Comparison of ENCODE assay signal across 8 mouse cellular contexts in genomic region chr6:120579831-120580712, GRCm38 (mm10). TPM values are rescaled to one million over a fixed set of nuclear protein-coding genes. Genes with fewer than 3 reads are reported as not detected.
A peak's percentile ranks its signal among the peaks of the same experiment; 100 is the strongest.
DNase-seq lines count a peak whose midpoint lies in the region; ATAC-seq and TF ChIP-seq lines count a peak whose summit lies in the region.

No protein-coding gene starts in this region.

- WGBS in heart, adult 2 months, result under 1% methylated on average over 18 of the region's 23 CpGs
- under 1% methylated on average over 20 of the region's 23 CpGs for whole genome bisulfite sequencing in kidney, embryonic 14.5 days
- WGBS in liver, adult 2 months, result under 1% methylated on average over 23 of the region's 23 CpGs
- under 1% methylated on average over 22 of the region's 23 CpGs for WGBS in stomach, embryonic 16.5 days

- no peaks in the 10 kb centered on the region for H3K27me3 ChIP-seq in heart, adult 2 months (ENCODE audit: control insufficient read depth, insufficient read depth, low read length)
- H3K27me3 ChIP-seq in kidney, embryonic 14.5 days (ENCODE audit: control insufficient read depth, insufficient read depth, low read length), result no peaks in the 10 kb centered on the region
- H3K27me3 ChIP-seq in liver, adult 2 months (ENCODE audit: control insufficient read depth, insufficient read depth, low read length), result no peaks in the 10 kb centered on the region
- peaks cover 3% of the 10 kb centered on the region; the same call in 1 of the 2 replicates for H3K27me3 ChIP-seq in stomach, embryonic 16.5 days (ENCODE audit: control insufficient read depth, insufficient read depth, low read length)

- DNase-seq in A20 (ENCODE audit: low read depth, low spot score), result peak; percentile 96
- peak; percentile 34 for DNase-seq in adipocyte (ENCODE audit: low spot score)
- peak; percentile 77 for DNase-seq in embryo, embryonic 9.5 days (ENCODE audit: extremely low spot score)
- peak; percentile 65 to 72 for DNase-seq in heart, adult 2 months
- peak; percentile 95 for DNase-seq in liver, adult 2 months (ENCODE audit: extremely low read depth, low read depth, low spot score)

- TF ChIP-seq CTCF in heart, adult 2 months (IDR thresholded peaks at IDR 0.05), result peak; percentile 68
- TF ChIP-seq CTCF in liver, adult 2 months (IDR thresholded peaks at IDR 0.05; ENCODE audit: low read depth, low read length), result peak; percentile 36

- H3K4me3 ChIP-seq in heart, adult 2 months, result peak overlapping the region; percentile 38
- peak overlapping the region; percentile 33 for H3K4me3 ChIP-seq in kidney, embryonic 14.5 days (ENCODE audit: low read length)
- peak overlapping the region; percentile 42 for H3K4me3 ChIP-seq in liver, adult 2 months (ENCODE audit: insufficient read depth, low read depth, low read length)
- H3K4me3 ChIP-seq in stomach, embryonic 16.5 days (replicated peaks; ENCODE audit: low read length), result peak overlapping the region; percentile 47

- intact Hi-C loops in heart, adult 2 months (cut with DNase I), result loop anchor here (2.0 kb wide), 1 partner anchor 41 kb away; no protein-coding TSS in a partner anchor

- H3K36me3 ChIP-seq in heart, adult 2 months (ENCODE audit: control insufficient read depth, insufficient read depth, low read length), result no peaks in the 10 kb centered on the region
- no peaks in the 10 kb centered on the region for H3K36me3 ChIP-seq in kidney, embryonic 14.5 days (ENCODE audit: control insufficient read depth, insufficient read depth, low read length)
- H3K36me3 ChIP-seq in liver, adult 2 months (ENCODE audit: control insufficient read depth, insufficient read depth, low read length), result no peaks in the 10 kb centered on the region
- no peaks in the 10 kb centered on the region for H3K36me3 ChIP-seq in stomach, embryonic 16.5 days (ENCODE audit: control insufficient read depth, insufficient read depth, low read length)

- ATAC-seq in kidney, embryonic 14.5 days (ENCODE audit: low FRiP score, low TSS enrichment), result peak; percentile 81
- peak; percentile 69 for ATAC-seq in monocyte, adult 5-6 weeks (replicated peaks; ENCODE audit: insufficient number of reproducible peaks, low FRiP score, low TSS enrichment, poor library complexity, severe bottlenecking)
- peak; percentile 90 for ATAC-seq in stomach, embryonic 16.5 days (ENCODE audit: insufficient read depth, low FRiP score)

- peaks cover 2% of the 10 kb centered on the region; the same call in 1 of the 2 replicates for H3K4me1 ChIP-seq in heart, adult 2 months (ENCODE audit: control insufficient read depth, insufficient read depth, low read length)
- H3K4me1 ChIP-seq in kidney, embryonic 14.5 days (ENCODE audit: control insufficient read depth, insufficient read depth, low read length), result peaks cover 14% of the 10 kb centered on the region; the same call in 1 of the 2 replicates
- H3K4me1 ChIP-seq in liver, adult 2 months (ENCODE audit: control insufficient read depth, insufficient read depth, low read length), result peaks cover 6% of the 10 kb centered on the region
- peaks cover 10% of the 10 kb centered on the region for H3K4me1 ChIP-seq in stomach, embryonic 16.5 days (ENCODE audit: control insufficient read depth, insufficient read depth, low read length)

- peak overlapping the region; percentile 60 for H3K9ac ChIP-seq in heart, adult 2 months (ENCODE audit: low read depth, low read length)
- H3K9ac ChIP-seq in kidney, embryonic 14.5 days (ENCODE audit: low read depth, low read length), result peak overlapping the region; percentile 44
- peak overlapping the region; percentile 54 for H3K9ac ChIP-seq in liver, adult 2 months (ENCODE audit: low read depth, low read length)
- H3K9ac ChIP-seq in stomach, embryonic 16.5 days (ENCODE audit: low read length), result peak overlapping the region; percentile 66

- no peaks in the 10 kb centered on the region for H3K9me3 ChIP-seq in kidney, embryonic 14.5 days (ENCODE audit: control insufficient read depth, low read length)
- H3K9me3 ChIP-seq in stomach, embryonic 16.5 days (replicated peaks; ENCODE audit: control insufficient read depth, low read length), result no peaks in the 10 kb centered on the region

- peak overlapping the region; percentile 67 for H3K4me2 ChIP-seq in kidney, embryonic 14.5 days (replicated peaks; ENCODE audit: low read depth, low read length)
- H3K4me2 ChIP-seq in stomach, embryonic 16.5 days (ENCODE audit: low read depth, low read length), result peak overlapping the region; percentile 91

- peak; percentile 34; the same call in 1 of the 2 replicates for TF ChIP-seq POLR2A in heart, adult 2 months (IDR thresholded peaks at IDR 0.05; ENCODE audit: insufficient read depth, low read depth, low read length)
- TF ChIP-seq POLR2A in liver, adult 2 months (IDR thresholded peaks at IDR 0.05; ENCODE audit: extremely low read depth, insufficient read depth, low read length), result peak; percentile 62; the same call in 1 of the 2 replicates

- TF ChIP-seq EP300 in heart, adult 2 months (IDR thresholded peaks at IDR 0.05; ENCODE audit: insufficient read depth, low read depth, low read length), result 0 out of 2 replicates have a peak, but pooled peaks have one; percentile 24

- H3K27ac ChIP-seq in heart, adult 2 months, result peak overlapping the region; percentile 79
- no peak overlapping the region for H3K27ac ChIP-seq in kidney, embryonic 14.5 days (ENCODE audit: low read depth, low read length)
- H3K27ac ChIP-seq in liver, adult 2 months (replicated peaks; ENCODE audit: insufficient read depth, low read depth, low read length), result peak overlapping the region; percentile 88
- H3K27ac ChIP-seq in stomach, embryonic 16.5 days (ENCODE audit: low read length), result no peak overlapping the region

- no peaks in the 10 kb centered on the region for H3K79me2 ChIP-seq in heart, adult 2 months (replicated peaks; ENCODE audit: control insufficient read depth, insufficient read depth, low read length)
- H3K79me2 ChIP-seq in liver, adult 2 months (ENCODE audit: control insufficient read depth, insufficient read depth, low read length), result no peaks in the 10 kb centered on the region

RNA-seq across cellular contexts. Expression of gene Hdhd5, which starts 49.0 kb away (rescaled TPM):
- 10 to 100 TPM; 17.1 to 18.4 TPM for total RNA-seq in heart, adult 2 months (2021)
- polyA plus RNA-seq in heart, adult 2 months (2012; rRNA removed), result 29.9 and 38.7 TPM in 2 replicates
- polyA plus RNA-seq in kidney, embryonic 14.5 days (2014; fragmentation: Nextera tagmentation; extraction: Ambion mirVana), result 13.7 and 15.2 TPM in 2 replicates
- 21.1 and 22.3 TPM in 2 replicates for total RNA-seq in liver, adult 2 months (2014; rRNA removed)
- polyA plus RNA-seq in liver, adult 2 months (2012; rRNA removed), result 32.6 and 36.7 TPM in 2 replicates
- 31.1 to 77.0 TPM (median 45.3 TPM) in 3 replicates for total RNA-seq in monocyte, adult 5-6 weeks (2017)
- polyA plus RNA-seq in stomach, embryonic 16.5 days (2015; fragmentation: Nextera tagmentation; extraction: Ambion mirVana), result 15.9 and 16.1 TPM in 2 replicates

Comparison
In these comparisons a context has a peak if more than half of its experiments do, and no peak if none do; other contexts are left out.
1. DNase-seq: peak in every context shown above with its lines; median percentile 96 in A20; 95 in liver, adult 2 months; 77 in embryo, embryonic 9.5 days; 68 in heart, adult 2 months; 34 in adipocyte.
2. H3K27ac ChIP-seq: peak in heart, adult 2 months (single experiment) and liver, adult 2 months (single experiment); none in kidney, embryonic 14.5 days (single experiment) and stomach, embryonic 16.5 days (single experiment).
3. Peak in every context shown above with its lines, with median percentiles within 50 percentile points of each other: H3K4me3 ChIP-seq, H3K9ac ChIP-seq and ATAC-seq.